Mouse (Mus musculus) neural tube, embryonic 15.5 days (tissue): ENCODE measurements around the gene 4933412E24Rik. TPM values are rescaled to one million over a fixed set of nuclear protein-coding genes. Genes with fewer than 3 reads are reported as not detected.

Experiments
- ATAC-seq: fragments of 200-750 bp; cut with Nextera tagmentation; 2 replicates; pipeline ENCODE4 v1.8.0; 2017; ENCODE audit warnings: mild to moderate bottlenecking, moderate TSS enrichment, moderate library complexity; ENCODE audit not compliant: low FRiP score
- H3K27ac ChIP-seq: fragments of 300-500 bp; sonication (generic); replicated peaks from 2 replicates; pipeline ENCODE4 v1.5.1; 2015; ENCODE audit warnings: mild to moderate bottlenecking, inconsistent platforms
- H3K27me3 ChIP-seq: fragments of 300-500 bp; sonication (generic); replicated peaks from 2 replicates; pipeline ENCODE4 v1.6.1; 2015; ENCODE audit warnings: inconsistent platforms
- H3K36me3 ChIP-seq: fragments of 300-500 bp; sonication (generic); 2 replicates; pipeline ENCODE4 v1.6.1; 2015; ENCODE audit warnings: inconsistent platforms
- H3K4me1 ChIP-seq: fragments of 300-500 bp; sonication (generic); 2 replicates; pipeline ENCODE4 v1.6.1; 2015; ENCODE audit warnings: inconsistent platforms
- H3K4me2 ChIP-seq: fragments of 300-500 bp; sonication (generic); 2 replicates; pipeline ENCODE4 v1.6.1; 2015; ENCODE audit warnings: inconsistent platforms, mild to moderate bottlenecking, moderate library complexity
- H3K4me3 ChIP-seq: fragments of 300-500 bp; sonication (generic); replicated peaks from 2 replicates; pipeline ENCODE4 v1.5.1; 2015; ENCODE audit warnings: mild to moderate bottlenecking, inconsistent platforms
- H3K9ac ChIP-seq: fragments of 300-500 bp; sonication (generic); replicated peaks from 2 replicates; pipeline ENCODE4 v1.6.1; 2015; ENCODE audit warnings: mild to moderate bottlenecking, inconsistent platforms
- H3K9me3 ChIP-seq: fragments of 300-500 bp; sonication (generic); replicated peaks from 2 replicates; pipeline ENCODE4 v1.6.1; 2016; ENCODE audit warnings: inconsistent platforms
- WGBS: fragments of 180-500 bp; shearing (Covaris S2); methylation state at CpG from one replicate; pipeline ENCODE4 v1.1.7; 2015; ENCODE audit warnings: mixed read lengths; 5-methylcytosine and 5-hydroxymethylcytosine counted together
- polyA plus RNA-seq: library from polyadenylated mRNA; unstranded; fragments of >200 nt; fragmentation: Nextera tagmentation; extraction: Ambion mirVana; gene quantifications from 2 replicates; pipeline ENCODE4 v1.2.1, GENCODE M21; 2015

4933412E24Rik gene
- polyA plus RNA-seq, result not detected in 2 replicates

DNA sequence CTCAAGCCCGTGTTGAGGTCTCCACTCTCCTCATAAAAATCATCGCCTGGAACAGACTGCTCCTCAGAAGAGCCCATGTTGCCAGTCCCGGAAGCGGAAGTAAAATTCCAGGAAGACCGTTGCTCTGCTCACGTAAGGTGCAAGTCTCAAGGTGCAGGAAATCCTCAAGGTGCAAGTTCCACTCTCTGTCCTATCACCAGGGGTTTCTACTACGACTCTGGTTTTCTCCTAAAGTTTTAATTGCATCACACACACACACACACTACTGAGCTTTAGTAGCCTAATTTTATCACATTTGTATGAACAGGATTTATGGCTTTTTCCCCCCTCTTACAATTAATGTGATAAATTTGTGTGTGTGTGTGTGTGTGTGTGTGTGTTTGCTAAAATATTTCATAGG lies at the start of gene 4933412E24Rik:
4933412E24Rik (minus strand) TSS at position 101 of the 400 bp plus-strand sequence.
- Histone ChIP-seq H3K9ac (no peak within 1 kb of the TSS), H3K4me2 (no peak within 1 kb of the TSS), H3K27ac (no peak within 1 kb of the TSS), H3K4me1 (no peaks in the 10 kb centered on the region), H3K9me3 (no peaks in the 10 kb centered on the region), H3K36me3 (no peaks in the 10 kb centered on the region), H3K4me3 (no peak within 1 kb of the TSS), H3K27me3 (no peaks in the 10 kb centered on the region)
- 92% methylated on average over 7 of the region's 7 CpGs for WGBS
- no peak for ATAC-seq

DNA sequence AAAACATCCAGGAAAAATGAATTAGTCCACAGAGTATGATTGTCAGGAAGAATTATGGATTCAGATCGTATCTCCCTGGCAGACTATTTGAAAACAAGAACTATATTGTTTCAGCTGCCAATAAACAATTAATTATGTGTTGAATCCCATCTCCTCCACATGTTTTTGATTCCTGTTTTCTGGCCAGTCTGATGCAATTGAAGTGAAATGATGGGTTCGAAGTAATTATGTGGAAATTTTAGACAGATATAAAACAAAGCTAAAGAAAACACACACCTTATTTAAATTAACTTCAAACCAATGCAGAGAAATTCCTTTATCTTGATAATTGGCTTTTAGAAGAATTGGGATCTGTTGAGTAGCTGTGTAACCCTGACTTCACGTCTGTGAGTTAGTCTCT lies 14.3 kb upstream of the 4933412E24Rik start:
- H3K9me3 ChIP-seq, result no peaks in the 10 kb centered on the region
- H3K4me3 ChIP-seq, result no peak overlapping the region
- H3K9ac ChIP-seq, result no peak overlapping the region
- ATAC-seq, result no peak
- no peak overlapping the region for H3K27ac ChIP-seq
- no peaks in the 10 kb centered on the region for H3K36me3 ChIP-seq
- 55% methylated on average over 3 of the region's 3 CpGs for WGBS
- H3K27me3 ChIP-seq, result no peaks in the 10 kb centered on the region
- no peaks in the 10 kb centered on the region for H3K4me1 ChIP-seq
- no peak overlapping the region for H3K4me2 ChIP-seq

DNA sequence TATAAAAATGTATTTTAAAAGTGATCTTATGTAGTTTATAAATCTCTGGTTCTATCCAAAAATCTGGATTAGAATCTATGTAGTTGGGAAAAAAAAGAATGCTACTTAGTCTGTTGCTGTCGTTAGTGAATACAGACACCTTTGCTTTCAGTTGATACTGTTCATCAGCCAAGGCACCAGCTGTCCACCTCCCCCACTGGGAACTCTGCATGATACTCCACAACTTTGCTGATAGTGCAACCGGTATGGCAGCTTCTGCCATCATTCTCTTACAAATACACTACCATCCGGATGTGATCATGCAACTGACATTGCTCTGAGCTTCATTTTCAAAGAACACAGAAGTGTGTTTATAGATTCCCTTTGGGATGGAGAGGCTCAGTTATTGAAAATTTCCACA lies 4.8 kb upstream of the 4933412E24Rik start:
- 61% methylated on average over 3 of the region's 3 CpGs for WGBS

DNA sequence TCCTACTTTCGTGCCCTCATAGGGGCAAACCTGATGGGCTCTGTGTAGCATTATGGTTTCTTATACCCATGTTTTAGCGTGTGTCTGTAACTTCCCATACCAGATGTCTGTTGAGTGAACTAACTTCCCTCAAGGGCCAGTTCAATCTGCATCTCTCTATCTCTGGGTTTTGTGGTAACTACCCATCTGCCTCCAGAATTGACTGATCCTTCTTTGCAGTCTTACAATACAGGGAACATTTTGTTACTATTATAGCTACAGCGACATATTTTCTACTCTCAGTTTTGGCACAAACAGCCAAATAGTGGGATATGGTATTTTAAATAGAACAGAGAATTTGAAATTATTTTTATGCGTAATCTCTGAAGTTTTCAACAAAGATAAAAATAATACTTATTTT lies 6.2 kb downstream of the 4933412E24Rik start:
- H3K27me3 ChIP-seq, result no peaks in the 10 kb centered on the region
- H3K4me1 ChIP-seq, result no peaks in the 10 kb centered on the region
- no peaks in the 10 kb centered on the region for H3K9me3 ChIP-seq
- H3K36me3 ChIP-seq, result no peaks in the 10 kb centered on the region
- H3K9ac ChIP-seq, result no peak overlapping the region
- WGBS, result 91% methylated on average over 4 of the region's 4 CpGs
- ATAC-seq, result no peak
- no peak overlapping the region for H3K27ac ChIP-seq
- H3K4me2 ChIP-seq, result no peak overlapping the region
- H3K4me3 ChIP-seq, result no peak overlapping the region

More for the DNA sequence above, 4.8 kb upstream of the 4933412E24Rik start:
- Histone ChIP-seq H3K9ac (no peak overlapping the region), H3K4me2 (no peak overlapping the region), H3K9me3 (no peaks in the 10 kb centered on the region), H3K4me3 (no peak overlapping the region), H3K36me3 (no peaks in the 10 kb centered on the region), H3K27ac (no peak overlapping the region), H3K27me3 (no peaks in the 10 kb centered on the region), H3K4me1 (no peaks in the 10 kb centered on the region)
- no peak for ATAC-seq

DNA sequence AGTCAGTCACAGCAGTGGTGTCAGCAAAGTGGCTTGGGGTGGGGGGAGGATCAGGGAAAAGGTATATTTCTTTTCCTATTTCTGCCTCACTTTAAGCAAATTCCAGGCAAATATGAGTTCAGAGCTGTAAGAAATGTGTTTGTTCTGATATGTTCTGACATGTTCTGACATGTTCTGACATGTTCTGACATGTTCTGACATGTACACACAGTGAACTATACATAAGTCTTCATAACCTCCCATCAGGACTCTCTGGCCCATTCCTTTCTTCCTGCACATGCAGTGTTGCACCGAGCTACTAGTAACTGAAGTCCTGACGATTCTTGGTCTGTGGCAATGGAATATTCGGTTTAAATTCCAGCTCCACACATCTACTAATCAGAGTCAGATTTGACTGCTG lies 6.8 kb downstream of the 4933412E24Rik start:
- H3K27me3 ChIP-seq, result no peaks in the 10 kb centered on the region
- H3K9ac ChIP-seq, result no peak overlapping the region
- WGBS, result 91% methylated on average over 3 of the region's 3 CpGs
- no peak for ATAC-seq
- no peaks in the 10 kb centered on the region for H3K9me3 ChIP-seq
- H3K27ac ChIP-seq, result no peak overlapping the region
- H3K36me3 ChIP-seq, result no peaks in the 10 kb centered on the region
- no peaks in the 10 kb centered on the region for H3K4me1 ChIP-seq
- H3K4me3 ChIP-seq, result no peak overlapping the region
- H3K4me2 ChIP-seq, result no peak overlapping the region

DNA sequence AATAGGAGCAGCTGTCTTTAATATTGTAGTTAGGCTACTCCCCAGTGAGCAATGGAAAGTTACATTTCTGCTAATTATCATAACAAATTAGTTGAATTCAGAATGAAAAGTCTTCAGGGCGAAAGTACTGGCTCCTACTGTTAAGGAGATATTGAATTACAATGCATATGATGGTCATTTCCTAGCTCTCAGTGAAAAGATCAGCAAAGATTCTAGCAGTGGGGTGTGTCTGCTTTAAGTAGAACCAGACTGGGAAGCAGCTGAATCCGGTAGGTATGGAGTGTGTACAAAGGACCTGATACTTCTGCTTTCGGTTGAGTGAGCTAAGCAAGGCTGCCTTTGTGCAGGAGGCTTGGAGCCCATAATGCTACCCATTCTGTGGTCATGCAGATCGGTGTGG lies 32.6 kb downstream of the 4933412E24Rik start:
- 46% methylated on average over 4 of the region's 4 CpGs for WGBS
- H3K4me1 ChIP-seq, result no peaks in the 10 kb centered on the region
- H3K27me3 ChIP-seq, result no peaks in the 10 kb centered on the region
- no peak overlapping the region for H3K9ac ChIP-seq
- no peaks in the 10 kb centered on the region for H3K36me3 ChIP-seq
- no peak overlapping the region for H3K4me2 ChIP-seq
- no peak for ATAC-seq
- no peak overlapping the region for H3K27ac ChIP-seq
- no peak overlapping the region for H3K4me3 ChIP-seq
- no peaks in the 10 kb centered on the region for H3K9me3 ChIP-seq

DNA sequence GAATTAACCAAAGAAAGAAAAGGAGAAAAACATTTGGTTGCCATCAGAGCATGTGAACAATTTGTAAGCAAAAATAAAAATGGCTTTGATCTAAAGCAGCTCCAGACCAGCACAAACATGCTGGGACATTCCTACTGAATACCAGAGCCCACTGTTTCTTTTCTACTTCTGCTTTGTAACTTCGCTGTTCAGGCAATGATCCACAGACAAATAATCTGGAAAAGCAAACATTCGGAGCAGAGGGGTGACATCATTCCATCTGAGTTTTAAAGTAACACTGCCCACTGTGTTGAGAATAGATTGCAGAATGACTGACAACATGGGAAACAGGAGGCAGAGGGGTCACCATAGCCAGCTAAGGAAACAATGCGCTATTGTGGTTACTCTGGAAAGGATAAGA lies 41.1 kb downstream of the 4933412E24Rik start:
- no peaks in the 10 kb centered on the region for H3K9me3 ChIP-seq
- H3K9ac ChIP-seq, result no peak overlapping the region
- H3K27ac ChIP-seq, result no peak overlapping the region
- H3K27me3 ChIP-seq, result no peaks in the 10 kb centered on the region
- no peak overlapping the region for H3K4me2 ChIP-seq
- H3K36me3 ChIP-seq, result no peaks in the 10 kb centered on the region
- WGBS, result 62% methylated on average over 3 of the region's 3 CpGs
- H3K4me1 ChIP-seq, result no peaks in the 10 kb centered on the region
- no peak overlapping the region for H3K4me3 ChIP-seq
- ATAC-seq, result no peak

DNA sequence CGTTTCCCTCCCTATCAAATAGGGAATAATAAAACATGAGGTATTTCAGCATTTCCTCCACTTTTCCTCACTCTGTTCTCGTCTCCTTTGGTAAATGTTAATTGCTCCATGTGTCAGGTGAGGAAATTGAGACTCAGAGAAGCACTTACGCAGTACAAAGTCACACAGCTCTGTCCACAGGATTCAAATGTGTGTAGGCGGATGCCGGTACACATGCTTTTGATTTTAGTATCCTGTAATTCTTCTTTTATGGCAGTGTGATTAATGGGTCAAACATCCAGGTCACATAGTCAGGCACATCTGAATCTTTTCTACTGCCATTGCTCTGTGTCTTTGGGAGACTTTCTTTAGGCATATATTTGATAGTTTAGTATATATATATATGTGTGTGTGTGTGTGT lies 41.8 kb downstream of the 4933412E24Rik start:
- Histone ChIP-seq H3K9me3 (no peaks in the 10 kb centered on the region), H3K4me2 (no peak overlapping the region), H3K4me1 (no peaks in the 10 kb centered on the region), H3K36me3 (no peaks in the 10 kb centered on the region), H3K27ac (no peak overlapping the region), H3K27me3 (no peaks in the 10 kb centered on the region), H3K9ac (no peak overlapping the region), H3K4me3 (no peak overlapping the region)
- no peak for ATAC-seq
- WGBS, result 60% methylated on average over 5 of the region's 5 CpGs

DNA sequence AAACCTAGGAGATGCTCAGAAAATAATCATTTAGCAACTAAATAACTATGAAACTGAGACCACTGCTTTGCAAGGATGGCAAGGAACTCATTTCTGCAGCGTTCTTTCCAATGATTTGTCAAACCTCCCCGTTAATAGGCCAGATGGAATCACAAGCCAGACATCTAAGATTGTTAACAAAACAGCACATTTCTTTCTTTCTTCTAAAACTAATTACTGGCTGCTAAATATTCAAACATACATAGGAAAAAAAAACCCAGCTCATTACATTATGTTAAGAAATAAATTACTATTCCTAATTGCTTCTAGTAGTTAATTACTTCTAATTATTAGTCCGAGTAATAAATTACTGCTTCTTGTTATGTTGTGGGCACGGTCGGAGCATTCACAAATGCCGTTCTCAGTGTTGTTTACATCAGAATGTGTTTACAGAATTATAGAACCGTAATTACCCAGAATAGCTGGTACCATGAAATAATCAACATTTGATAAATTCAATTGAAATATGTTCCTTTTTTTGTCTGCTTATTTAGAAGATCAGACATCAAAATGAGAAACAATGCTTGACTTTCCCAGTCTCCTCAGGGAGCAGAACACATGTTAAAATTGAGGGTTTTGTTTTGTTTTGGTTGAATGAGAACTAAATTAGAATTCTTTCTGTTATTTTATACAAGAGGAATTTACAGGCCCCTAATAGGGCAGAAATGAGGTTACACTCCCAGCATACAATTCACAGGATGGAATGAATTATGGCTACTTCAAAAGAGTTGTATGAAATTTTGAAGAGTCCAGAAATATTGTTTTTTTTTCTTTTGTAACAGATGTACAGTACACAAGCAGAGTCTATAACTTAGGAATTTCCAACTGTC lies 42.5 kb downstream of the 4933412E24Rik start:
- H3K4me1 ChIP-seq, result no peaks in the 10 kb centered on the region
- H3K27me3 ChIP-seq, result no peaks in the 10 kb centered on the region
- H3K9me3 ChIP-seq, result no peaks in the 10 kb centered on the region
- 39% methylated on average over 7 of the region's 7 CpGs for WGBS
- no peak overlapping the region for H3K9ac ChIP-seq
- H3K4me2 ChIP-seq, result no peak overlapping the region
- no peak for ATAC-seq
- H3K36me3 ChIP-seq, result no peaks in the 10 kb centered on the region
- no peak overlapping the region for H3K4me3 ChIP-seq
- H3K27ac ChIP-seq, result no peak overlapping the region
